Mouse (Mus musculus) layer of hippocampus, postnatal 10 days (tissue): ENCODE data around the gene Gm47985. TPM values are rescaled to one million over a fixed set of nuclear protein-coding genes. Genes with fewer than 3 reads are reported as not detected.

Experiments used
- DNase-seq, 2 experiments: peaks; one replicate each; pipeline ENCODE4 v3.0.0; 2021; ENCODE audit warnings: low spot score in 2 of 2
- total RNA-seq, 2 experiments: library from RNA; stranded (reverse); gene quantifications; 2 replicates each; pipeline ENCODE4 v1.2.3; 2021

The Gm47985 gene
- total RNA-seq, 2 experiments from 2014 or later: not detected

DNA sequence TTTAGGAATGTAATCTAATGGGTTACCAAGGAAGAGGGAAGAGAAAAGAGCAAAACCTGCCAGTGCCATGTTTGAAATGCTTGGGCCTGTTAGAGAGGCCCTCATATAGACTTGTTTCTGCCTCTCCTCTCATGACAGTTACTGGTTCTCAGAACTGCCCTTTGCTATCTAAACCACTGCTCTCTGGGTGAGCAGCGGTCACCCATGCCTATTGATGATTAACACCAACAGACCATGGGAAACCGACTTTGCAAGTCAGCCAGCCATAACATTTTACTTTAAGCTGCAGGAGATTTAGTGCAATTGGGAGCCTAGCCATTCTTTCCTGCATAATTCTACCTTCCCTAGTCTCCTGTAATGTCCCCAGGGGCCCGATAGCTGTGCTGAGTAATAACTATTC, 34.1 kb downstream of the Gm47985 start:
- no peak for DNase-seq

DNA sequence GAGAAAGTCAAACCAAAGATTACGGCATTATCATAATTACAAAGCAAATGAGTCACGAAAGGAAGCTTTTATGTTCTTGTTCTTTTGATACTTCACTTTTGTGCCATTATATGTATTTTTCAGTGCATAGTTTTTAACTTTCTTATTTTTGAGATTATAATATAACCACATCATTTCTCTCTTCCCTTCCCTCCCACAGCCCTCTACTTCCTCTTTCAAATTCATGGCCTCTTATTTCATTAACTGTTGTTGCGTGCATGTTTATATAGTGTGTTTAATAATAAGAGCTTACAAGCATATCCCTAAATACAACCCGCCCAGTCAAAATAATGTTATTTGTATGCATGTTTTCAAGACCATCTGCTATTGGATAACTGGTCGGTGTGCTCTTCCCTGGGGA, 36.7 kb downstream of the Gm47985 start:
- no peak for DNase-seq

DNA sequence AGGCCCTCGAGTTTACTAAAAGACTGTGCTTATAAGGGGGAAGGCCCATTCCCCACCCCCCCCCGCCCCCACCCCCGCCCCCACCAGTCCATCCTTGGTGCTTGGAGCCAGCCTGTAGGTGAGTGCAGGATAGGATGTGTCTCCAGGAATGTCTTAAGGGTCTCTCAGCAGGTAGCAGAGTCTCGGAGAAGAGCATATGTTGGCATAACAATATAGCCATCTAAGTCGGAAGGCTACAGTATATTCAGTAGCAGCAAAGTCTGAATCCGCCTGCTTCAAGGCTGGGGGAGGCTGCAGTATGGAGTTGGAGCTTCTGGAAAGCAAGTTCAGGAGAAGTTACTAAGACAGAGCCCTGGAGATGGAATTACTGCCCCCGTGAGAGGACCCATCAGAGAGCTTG, 37.8 kb downstream of the Gm47985 start:
- DNase-seq: no peak

DNA sequence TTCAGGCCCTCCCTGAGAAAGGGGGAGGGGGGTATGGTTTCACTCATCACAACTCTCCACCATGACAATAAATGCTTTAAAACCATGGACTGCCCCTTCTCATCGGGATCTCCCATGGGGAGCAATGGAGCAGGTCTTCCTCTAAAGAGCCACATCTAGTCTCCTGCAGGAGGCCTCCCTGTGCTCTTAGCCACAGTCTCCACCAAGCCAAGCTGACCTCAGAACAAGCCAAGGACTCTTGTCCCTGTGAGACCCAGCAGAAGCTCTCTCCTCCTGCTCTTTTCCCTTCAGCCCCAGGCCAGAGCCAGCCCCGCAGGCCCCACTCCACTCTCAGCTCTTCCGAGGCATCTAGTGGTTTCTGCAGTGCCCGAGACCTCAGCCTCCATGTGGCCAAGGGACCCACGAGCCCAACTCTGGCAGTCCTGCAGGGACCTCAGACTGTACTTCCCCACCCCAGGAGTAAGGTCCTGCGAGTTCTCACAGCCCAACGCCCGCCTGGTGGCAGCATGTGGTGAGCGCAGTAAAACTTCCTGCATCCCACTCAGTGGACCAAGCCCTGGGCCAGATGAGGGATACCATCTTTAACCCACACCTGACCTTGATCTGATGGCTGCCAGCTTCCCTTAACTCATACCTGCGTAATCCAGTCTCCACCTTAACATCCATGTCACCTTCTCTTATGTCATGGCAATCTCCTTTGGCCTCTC, 40.4 kb downstream of the Gm47985 start:
- DNase-seq: no peak

DNA sequence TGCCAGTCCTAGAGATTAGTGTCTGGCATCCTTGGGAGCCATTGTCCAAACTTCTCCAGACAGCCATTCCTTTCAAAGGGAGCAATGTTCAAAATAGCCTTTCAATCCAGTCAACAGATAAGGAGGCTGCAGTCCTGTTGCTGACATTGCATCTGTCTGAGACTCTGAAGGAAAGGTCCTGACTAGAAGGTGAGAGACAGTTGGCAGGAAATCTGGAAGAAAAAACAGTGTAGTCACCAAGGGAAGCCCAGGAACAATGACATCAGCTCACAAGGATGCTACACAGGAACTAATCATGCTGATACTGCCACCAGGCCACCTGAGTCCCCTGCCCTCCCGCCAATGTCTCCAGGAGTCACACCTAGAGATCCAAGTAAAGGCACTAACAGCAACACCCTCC, 41.0 kb downstream of the Gm47985 start:
- DNase-seq: no peak

DNA sequence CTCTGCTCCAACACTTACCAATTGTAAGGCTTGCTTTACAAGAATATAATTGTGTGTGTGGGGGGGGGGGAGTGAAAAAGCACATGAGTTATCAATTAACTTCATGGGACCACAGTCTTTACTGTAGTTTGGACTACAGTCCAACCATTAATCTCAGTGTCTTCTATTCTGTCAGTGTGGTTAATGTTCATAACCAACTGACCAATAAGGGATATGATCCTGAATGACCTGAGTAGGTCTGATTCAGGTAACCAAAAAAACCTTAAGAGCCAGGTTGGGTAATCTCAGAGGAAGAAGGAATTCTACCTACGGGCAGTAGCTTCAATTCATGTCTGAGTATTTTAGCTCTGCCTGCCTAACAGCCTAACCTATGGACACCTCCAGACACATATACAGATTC, 42.2 kb downstream of the Gm47985 start:
- DNase-seq: no peak

DNA sequence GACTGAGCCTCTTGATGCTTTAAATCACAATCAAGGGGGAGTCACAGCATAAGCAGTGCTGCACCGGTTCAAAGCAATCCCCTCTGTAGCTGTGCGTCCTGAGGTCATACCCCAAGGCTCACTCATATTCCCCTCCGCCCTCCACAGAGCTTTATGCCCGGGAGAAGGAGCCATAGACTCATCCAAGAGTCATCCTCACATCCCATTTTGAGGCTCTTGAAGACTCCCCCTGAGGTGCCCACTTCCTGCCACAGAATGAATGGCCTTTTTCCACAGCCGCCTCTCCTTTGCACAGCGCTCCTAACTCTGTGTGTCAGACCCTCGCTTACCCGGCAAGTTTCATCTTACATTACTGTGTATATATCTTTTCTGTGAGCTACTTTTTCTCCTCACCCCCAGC, 45.2 kb downstream of the Gm47985 start:
- DNase-seq: no peak

DNA sequence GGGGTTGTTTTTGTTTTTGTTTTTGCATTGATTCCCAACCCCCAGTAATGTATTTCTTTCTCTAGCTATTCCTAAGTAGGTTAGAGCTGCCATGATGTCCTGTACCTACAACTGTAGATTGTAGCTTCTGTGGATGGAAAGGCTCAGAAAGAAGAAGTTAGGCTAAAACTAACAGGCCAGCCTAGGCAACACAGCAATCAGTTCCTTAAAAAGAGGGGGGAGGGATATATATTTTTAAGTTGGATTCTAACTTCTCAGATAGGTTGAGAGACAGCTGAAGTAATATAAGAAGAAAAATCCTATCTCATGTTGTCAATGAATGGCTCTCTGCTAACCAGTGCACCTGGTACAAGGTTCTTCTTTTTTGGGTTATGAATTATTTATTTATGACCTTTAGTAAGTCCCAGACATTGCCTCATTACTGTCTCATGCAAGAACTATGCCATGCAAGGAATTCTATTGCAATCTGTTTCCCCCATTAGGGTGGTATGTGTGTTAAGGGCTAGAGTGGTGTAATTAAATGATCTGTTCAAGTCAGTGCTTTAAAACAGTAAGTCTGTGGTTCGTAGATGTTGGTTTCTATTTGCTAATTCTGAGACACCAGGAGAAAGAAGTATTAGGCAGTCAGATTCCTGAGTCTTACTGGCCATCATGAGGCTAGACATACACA, 46.1 kb downstream of the Gm47985 start:
- DNase-seq: no peak

DNA sequence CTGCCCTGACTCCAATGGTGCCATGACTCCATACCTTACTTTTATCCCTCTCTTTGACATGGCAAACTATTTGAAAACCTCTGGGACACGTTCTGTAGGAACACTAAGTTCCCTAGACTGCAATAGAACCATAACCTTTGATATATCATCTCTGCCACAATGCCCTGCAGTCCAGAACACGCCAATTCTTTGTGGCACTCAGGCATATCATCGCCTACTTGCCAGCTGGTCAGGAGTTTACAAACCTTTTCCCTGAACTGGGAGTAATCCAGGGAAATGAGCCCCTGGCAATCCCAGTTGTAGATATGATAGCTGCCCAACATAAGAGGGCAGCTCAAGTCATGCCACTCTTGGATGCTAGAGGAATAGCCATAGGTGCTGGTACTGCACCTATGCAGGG, 50.0 kb downstream of the Gm47985 start:
- DNase-seq: no peak

DNA sequence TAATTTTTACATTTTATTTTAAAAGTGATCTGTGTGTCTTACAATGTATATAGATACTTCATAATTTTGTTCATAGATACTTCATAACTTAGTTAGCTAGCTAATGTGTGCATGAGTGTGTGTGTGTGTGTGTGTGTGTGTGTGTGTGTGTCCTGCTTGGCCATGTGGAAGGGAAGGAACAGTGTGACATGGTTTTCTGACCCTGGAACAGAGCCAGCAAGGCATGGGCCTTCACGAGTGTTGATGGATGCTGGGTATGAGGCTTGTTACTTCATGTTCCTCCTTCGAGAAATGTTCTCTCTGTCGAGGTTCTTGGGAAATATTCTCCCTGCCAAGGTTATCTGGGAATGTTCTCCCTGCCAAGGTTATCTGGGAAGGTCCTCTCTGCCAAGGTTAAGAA, 51.4 kb downstream of the Gm47985 start:
- DNase-seq: no peak

Other genes with a start within 250 kb of the Gm47985 start
- gene Hmcn1, start 189.1 kb upstream of the Gm47985 start, total RNA-seq: 1 to 10 TPM; 6.1 to 7.6 TPM
- gene Gm8947, start 9.8 kb downstream of the Gm47985 start, total RNA-seq: not detected
- not detected for gene Gm47995, start 15.9 kb downstream of the Gm47985 start, total RNA-seq
- not detected for gene 3110040M04Rik, start 21.6 kb downstream of the Gm47985 start, total RNA-seq
- gene Gm47996, start 27.6 kb downstream of the Gm47985 start, total RNA-seq: not detected
- 100 to 1,000 TPM; 115 to 126 TPM for gene Ivns1abp, start 161.9 kb downstream of the Gm47985 start, total RNA-seq
- 10 to 100 TPM; 12.8 to 13.4 TPM for gene Swt1, start 245.9 kb downstream of the Gm47985 start, total RNA-seq
- gene Trmt1l, start 246.0 kb downstream of the Gm47985 start, total RNA-seq: 10 to 100 TPM; 22.8 to 24.5 TPM